Mouse (Mus musculus) heart, embryonic 12.5 days (tissue): ENCODE measurements around the gene E2f1. TPM values are rescaled to one million over a fixed set of nuclear protein-coding genes. Genes with fewer than 3 reads are reported as not detected.
A peak's percentile ranks its signal among the peaks of the same experiment; 100 is the strongest.

Experiments used
- ATAC-seq: fragments of 200-750 bp; cut with Nextera tagmentation; 2 replicates; pipeline ENCODE4 v1.8.0; 2017; ENCODE audit warnings: moderate TSS enrichment, moderate library complexity; ENCODE audit not compliant: insufficient number of reproducible peaks, low FRiP score
- H3K27ac ChIP-seq: fragments of 300-500 bp; sonication (generic); 2 replicates; pipeline ENCODE4 v1.5.1; 2016; ENCODE audit warnings: mild to moderate bottlenecking, moderate library complexity; ENCODE audit not compliant: poor library complexity, severe bottlenecking
- H3K27me3 ChIP-seq: fragments of 300-500 bp; sonication (generic); replicated peaks from 2 replicates; pipeline ENCODE4 v1.6.1; 2016; ENCODE audit warnings: mild to moderate bottlenecking, moderate library complexity
- H3K36me3 ChIP-seq: fragments of 300-500 bp; sonication (generic); 2 replicates; pipeline ENCODE4 v1.6.1; 2016; ENCODE audit warnings: mild to moderate bottlenecking, moderate library complexity
- H3K4me1 ChIP-seq: fragments of 300-500 bp; sonication (generic); replicated peaks from 2 replicates; pipeline ENCODE4 v1.6.1; 2016; ENCODE audit warnings: mild to moderate bottlenecking
- H3K4me2 ChIP-seq: fragments of 300-500 bp; sonication (generic); 2 replicates; pipeline ENCODE4 v1.6.1; 2016; ENCODE audit warnings: mild to moderate bottlenecking, moderate library complexity
- H3K4me3 ChIP-seq: fragments of 300-500 bp; sonication (generic); 2 replicates; pipeline ENCODE4 v1.5.1; 2016; ENCODE audit warnings: mild to moderate bottlenecking
- H3K9ac ChIP-seq: fragments of 300-500 bp; sonication (generic); 2 replicates; pipeline ENCODE4 v1.6.1; 2016; ENCODE audit warnings: mild to moderate bottlenecking, moderate library complexity
- H3K9me3 ChIP-seq: fragments of 300-500 bp; sonication (generic); replicated peaks from 2 replicates; pipeline ENCODE4 v1.6.1; 2016; ENCODE audit warnings: mild to moderate bottlenecking, moderate library complexity
- WGBS: fragments of 180-500 bp; shearing (Covaris S2); methylation state at CpG from one replicate; pipeline ENCODE4 v1.1.7; 2016; 5-methylcytosine and 5-hydroxymethylcytosine counted together
- polyA plus RNA-seq: library from polyadenylated mRNA; unstranded; fragments of >200 nt; fragmentation: Nextera tagmentation; extraction: Ambion mirVana; gene quantifications from 2 replicates; pipeline ENCODE4 v1.2.1, GENCODE M21; 2016

The E2f1 gene
- polyA plus RNA-seq, 1 experiment from 2014 or later: 21.7 TPM

GRCm38 (mm10) chr2:154603007-154603637 lies 33.4 kb upstream of the E2f1 start:
- H3K27me3 ChIP-seq: no peaks in the 10 kb centered on the region
- ATAC-seq: no peak
- H3K9me3 ChIP-seq: no peaks in the 10 kb centered on the region
- no peaks in the 10 kb centered on the region for H3K36me3 ChIP-seq
- H3K4me1 ChIP-seq: 0 out of 2 replicates have a peak, but pooled peaks cover 13% of the 10 kb centered on the region
- 13% methylated on average over 22 of the region's 22 CpGs for WGBS
- peak overlapping the region; percentile 86 for H3K4me3 ChIP-seq
- peak overlapping the region; percentile 86 for H3K9ac ChIP-seq
- H3K4me2 ChIP-seq: peak overlapping the region; percentile 83
- peak overlapping the region; percentile 61; the same call in 1 of the 2 replicates for H3K27ac ChIP-seq

- no peak overlapping the region for H3K4me3 ChIP-seq
- 73% methylated on average over 3 of the region's 3 CpGs for WGBS
- no peaks in the 10 kb centered on the region for H3K36me3 ChIP-seq
- 0 out of 2 replicates have a peak, but pooled peaks cover 13% of the 10 kb centered on the region for H3K4me1 ChIP-seq
- H3K4me2 ChIP-seq: no peak overlapping the region
- no peaks in the 10 kb centered on the region for H3K27me3 ChIP-seq
- H3K9ac ChIP-seq: no peak overlapping the region
- no peaks in the 10 kb centered on the region for H3K9me3 ChIP-seq
- H3K27ac ChIP-seq: no peak overlapping the region
- no peak for ATAC-seq
Observed at GRCm38 (mm10) chr2:154601324-154601723, 31.6 kb upstream of the E2f1 start.

DNA sequence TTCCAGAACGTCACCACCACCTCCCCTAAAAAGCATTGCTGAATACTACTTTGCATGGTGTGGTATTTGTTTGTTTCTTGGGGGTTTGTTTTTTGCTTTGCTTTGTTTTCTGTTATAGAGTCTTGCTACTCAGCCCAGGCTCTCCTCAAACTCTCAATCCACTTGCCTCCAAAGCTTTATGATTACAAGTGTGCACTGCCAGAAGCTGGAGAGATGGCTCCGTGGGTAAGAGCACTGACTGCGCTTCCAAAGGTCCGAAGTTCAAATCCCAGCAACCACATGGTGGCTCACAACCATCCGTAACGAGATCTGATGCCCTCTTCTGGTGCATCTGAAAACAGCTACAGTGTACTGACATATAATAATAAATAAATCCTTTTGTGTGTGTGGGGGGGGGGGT lies 30.9 kb upstream of the E2f1 start:
- Histone ChIP-seq H3K4me2 (no peak overlapping the region), H3K9me3 (no peaks in the 10 kb centered on the region), H3K36me3 (peaks cover 3% of the 10 kb centered on the region; the same call in 1 of the 2 replicates), H3K27ac (no peak overlapping the region), H3K4me3 (no peak overlapping the region), H3K4me1 (0 out of 2 replicates have a peak, but pooled peaks cover 13% of the 10 kb centered on the region), H3K9ac (no peak overlapping the region), H3K27me3 (no peaks in the 10 kb centered on the region)
- 65% methylated on average over 6 of the region's 6 CpGs for WGBS
- no peak for ATAC-seq

- ATAC-seq: no peak
- no peaks in the 10 kb centered on the region for H3K27me3 ChIP-seq
- 0 out of 2 replicates have a peak, but pooled peaks cover 4% of the 10 kb centered on the region for H3K4me1 ChIP-seq
- 79% methylated on average over 3 of the region's 3 CpGs for WGBS
- peaks cover 6% of the 10 kb centered on the region for H3K9me3 ChIP-seq
- no peak overlapping the region for H3K27ac ChIP-seq
- H3K36me3 ChIP-seq: peaks cover 21% of the 10 kb centered on the region
- no peak overlapping the region for H3K4me2 ChIP-seq
- H3K4me3 ChIP-seq: no peak overlapping the region
- H3K9ac ChIP-seq: no peak overlapping the region
Observed at GRCm38 (mm10) chr2:154597399-154597798, 27.7 kb upstream of the E2f1 start.

- Histone ChIP-seq H3K4me3 (no peak overlapping the region), H3K27ac (no peak overlapping the region), H3K9me3 (peaks cover 6% of the 10 kb centered on the region), H3K4me2 (no peak overlapping the region), H3K27me3 (no peaks in the 10 kb centered on the region), H3K4me1 (0 out of 2 replicates have a peak, but pooled peaks cover 3% of the 10 kb centered on the region), H3K9ac (no peak overlapping the region), H3K36me3 (peaks cover 21% of the 10 kb centered on the region)
- no peak for ATAC-seq
- 80% methylated on average over 5 of the region's 5 CpGs for WGBS
Observed at GRCm38 (mm10) chr2:154595775-154596174, 26.1 kb upstream of the E2f1 start.

- Histone ChIP-seq H3K27ac (no peak overlapping the region), H3K4me1 (0 out of 2 replicates have a peak, but pooled peaks cover 4% of the 10 kb centered on the region), H3K9me3 (peaks cover 6% of the 10 kb centered on the region), H3K36me3 (peaks cover 21% of the 10 kb centered on the region), H3K4me3 (no peak overlapping the region), H3K4me2 (no peak overlapping the region), H3K27me3 (no peaks in the 10 kb centered on the region), H3K9ac (no peak overlapping the region)
- WGBS: 68% methylated on average over 3 of the region's 3 CpGs
- ATAC-seq: no peak
Observed at GRCm38 (mm10) chr2:154593025-154593424, 23.3 kb upstream of the E2f1 start.

DNA sequence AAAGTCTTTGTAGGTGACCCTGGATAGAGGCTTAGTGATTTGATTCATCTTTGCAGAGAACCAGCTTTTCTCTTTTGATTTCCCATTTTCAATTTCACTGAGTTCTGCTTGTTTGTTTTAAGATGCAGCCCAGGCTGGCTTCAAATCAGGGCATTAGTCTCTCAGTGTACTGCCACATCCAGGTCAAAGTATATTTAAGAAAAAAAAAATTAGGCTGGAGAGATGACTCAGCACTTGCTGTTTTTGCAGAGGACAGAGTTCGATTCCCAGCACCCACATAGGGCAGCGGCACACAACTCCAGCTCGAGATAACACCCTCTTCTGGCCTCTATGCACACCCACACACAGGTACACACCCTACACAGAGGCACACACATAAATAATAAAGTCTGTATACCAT lies 21.5 kb upstream of the E2f1 start:
- Histone ChIP-seq H3K4me1 (0 out of 2 replicates have a peak, but pooled peaks cover 4% of the 10 kb centered on the region), H3K4me3 (no peak overlapping the region), H3K27me3 (no peaks in the 10 kb centered on the region), H3K4me2 (no peak overlapping the region), H3K9me3 (peaks cover 10% of the 10 kb centered on the region), H3K9ac (no peak overlapping the region), H3K36me3 (peaks cover 30% of the 10 kb centered on the region), H3K27ac (no peak overlapping the region)
- 93% methylated on average over 3 of the region's 3 CpGs for WGBS
- no peak for ATAC-seq

DNA sequence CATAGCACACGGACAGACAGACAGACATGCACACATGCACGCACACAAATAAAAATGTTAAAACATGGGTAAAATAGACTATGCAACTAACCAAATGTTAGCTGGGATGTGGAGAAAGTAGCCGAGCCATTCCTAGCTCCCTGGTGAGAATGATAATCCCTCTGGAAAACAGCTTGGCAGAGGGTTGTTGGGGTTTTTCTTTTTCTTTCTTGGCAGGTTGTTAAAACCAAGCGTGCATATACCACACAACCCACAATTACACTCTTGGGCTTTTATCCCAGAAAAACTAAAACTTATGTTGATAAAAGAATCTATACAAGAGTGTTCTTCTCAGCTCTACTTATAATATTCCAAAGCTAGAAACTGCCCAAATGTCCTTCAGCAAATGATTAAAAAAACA lies 19.4 kb upstream of the E2f1 start:
- WGBS: 81% methylated on average over 4 of the region's 4 CpGs
- Histone ChIP-seq H3K9ac (no peak overlapping the region), H3K4me3 (no peak overlapping the region), H3K4me1 (peaks cover 18% of the 10 kb centered on the region), H3K27ac (no peak overlapping the region), H3K9me3 (peaks cover 10% of the 10 kb centered on the region), H3K27me3 (no peaks in the 10 kb centered on the region), H3K4me2 (no peak overlapping the region), H3K36me3 (peaks cover 19% of the 10 kb centered on the region)
- ATAC-seq: no peak

GRCm38 (mm10) chr2:154586405-154586804 lies 16.7 kb upstream of the E2f1 start:
- WGBS: 73% methylated on average over 5 of the region's 5 CpGs
- Histone ChIP-seq H3K27ac (no peak overlapping the region), H3K4me1 (peaks cover 21% of the 10 kb centered on the region), H3K4me2 (no peak overlapping the region), H3K27me3 (no peaks in the 10 kb centered on the region), H3K4me3 (no peak overlapping the region), H3K9me3 (0 out of 2 replicates have a peak, but pooled peaks cover 4% of the 10 kb centered on the region), H3K36me3 (peaks cover 9% of the 10 kb centered on the region), H3K9ac (no peak overlapping the region)
- no peak for ATAC-seq

- no peak for ATAC-seq
- Histone ChIP-seq H3K4me1 (peaks cover 21% of the 10 kb centered on the region), H3K27ac (no peak overlapping the region), H3K27me3 (no peaks in the 10 kb centered on the region), H3K9ac (no peak overlapping the region), H3K36me3 (peaks cover 9% of the 10 kb centered on the region), H3K4me2 (0 out of 2 replicates have a peak overlapping the region, but pooled peaks have one; percentile 8), H3K9me3 (0 out of 2 replicates have a peak, but pooled peaks cover 4% of the 10 kb centered on the region), H3K4me3 (no peak overlapping the region)
- 60% methylated on average over 17 of the region's 17 CpGs for WGBS
Observed at GRCm38 (mm10) chr2:154584931-154585601, 15.4 kb upstream of the E2f1 start.
